Mouse (Mus musculus): ENCODE data around the gene Plekhb2. TPM values are rescaled to one million over a fixed set of nuclear protein-coding genes. Genes with fewer than 3 reads are reported as not detected.
A peak's percentile ranks its signal among the peaks of the same experiment; 100 is the strongest.

Plekhb2 gene
- total and polyA plus RNA-seq, 3 experiments = 1.7 to 14.5 (median 13.7) TPM

- no peak for DNase-seq (ENCODE audit: low spot score)
- TF ChIP-seq GATA1 (IDR thresholded peaks at IDR 0.05; ENCODE audit: borderline replicate concordance, low read length) = no peak
- no peak for TF ChIP-seq POLR2AphosphoS5 (IDR thresholded peaks at IDR 0.05; ENCODE audit: insufficient replicate concordance, low read depth, low read length)
- TF ChIP-seq CTCF (IDR thresholded peaks at IDR 0.05; ENCODE audit: low read depth, low read length) = no peak
- TF ChIP-seq TAL1 (conservative IDR thresholded peaks at IDR 0.05; ENCODE audit: low read depth, low read length) = no peak
- no peak for TF ChIP-seq GATA2 (IDR thresholded peaks at IDR 0.05; ENCODE audit: borderline replicate concordance, low read depth, low read length)
- H3K9me3 ChIP-seq (replicated peaks) = no peaks in the 10 kb centered on the region
- H3K4me3 ChIP-seq (ENCODE audit: low read depth, low read length) = no peak overlapping the region
- ATAC-seq (ENCODE audit: extremely low read depth, insufficient number of reproducible peaks, low FRiP score, poor library complexity, severe bottlenecking) = no peak
- H3K27me3 ChIP-seq (ENCODE audit: insufficient read depth, low read length) = no peaks in the 10 kb centered on the region
- peaks cover 59% of the 10 kb centered on the region for H3K36me3 ChIP-seq (replicated peaks)
- H3K4me1 ChIP-seq (ENCODE audit: insufficient read depth, low read depth, low read length) = peaks cover 57% of the 10 kb centered on the region
These were observed 10.5 kb upstream of the Plekhb2 start for GRCm38 (mm10) chr1:34839241-34839640.

- peaks cover 11% of the 10 kb centered on the region; the same call in 1 of the 2 replicates for H3K27me3 ChIP-seq (ENCODE audit: insufficient read depth, low read length)
- H3K4me3 ChIP-seq (ENCODE audit: low read depth, low read length) = peak overlapping the region; percentile 78
- H3K9me3 ChIP-seq (replicated peaks) = no peaks in the 10 kb centered on the region
- TF ChIP-seq POLR2AphosphoS5 (IDR thresholded peaks at IDR 0.05; ENCODE audit: insufficient replicate concordance, low read depth, low read length) (no peak), CTCF (IDR thresholded peaks at IDR 0.05; ENCODE audit: low read depth, low read length) (no peak), GATA2 (IDR thresholded peaks at IDR 0.05; ENCODE audit: borderline replicate concordance, low read depth, low read length) (no peak), TAL1 (conservative IDR thresholded peaks at IDR 0.05; ENCODE audit: low read depth, low read length) (no peak), GATA1 (IDR thresholded peaks at IDR 0.05; ENCODE audit: borderline replicate concordance, low read length) (no peak)
- H3K4me1 ChIP-seq (ENCODE audit: insufficient read depth, low read depth, low read length) = peaks cover 46% of the 10 kb centered on the region
- peaks cover 33% of the 10 kb centered on the region for H3K36me3 ChIP-seq (replicated peaks)
- DNase-seq (ENCODE audit: low spot score) (peak; percentile 23), ATAC-seq (ENCODE audit: extremely low read depth, insufficient number of reproducible peaks, low FRiP score, poor library complexity, severe bottlenecking) (no peak)
These were observed 7.9 kb upstream of the Plekhb2 start for GRCm38 (mm10) chr1:34841709-34842388.

- Histone ChIP-seq H3K9me3 (replicated peaks) (no peaks in the 10 kb centered on the region), H3K27me3 (ENCODE audit: insufficient read depth, low read length) (peaks cover 15% of the 10 kb centered on the region; the same call in 1 of the 2 replicates), H3K4me1 (ENCODE audit: insufficient read depth, low read depth, low read length) (peaks cover 43% of the 10 kb centered on the region), H3K4me3 (ENCODE audit: low read depth, low read length) (peak overlapping the region; percentile 78), H3K36me3 (replicated peaks) (peaks cover 27% of the 10 kb centered on the region)
- no peak for TF ChIP-seq POLR2AphosphoS5 (IDR thresholded peaks at IDR 0.05; ENCODE audit: insufficient replicate concordance, low read depth, low read length)
- no peak for TF ChIP-seq CTCF (IDR thresholded peaks at IDR 0.05; ENCODE audit: low read depth, low read length)
- TF ChIP-seq TAL1 (conservative IDR thresholded peaks at IDR 0.05; ENCODE audit: low read depth, low read length) = no peak
- no peak for TF ChIP-seq GATA2 (IDR thresholded peaks at IDR 0.05; ENCODE audit: borderline replicate concordance, low read depth, low read length)
- TF ChIP-seq GATA1 (IDR thresholded peaks at IDR 0.05; ENCODE audit: borderline replicate concordance, low read length) = no peak
- peak; percentile 86 for DNase-seq (ENCODE audit: low spot score)
- no peak for ATAC-seq (ENCODE audit: extremely low read depth, insufficient number of reproducible peaks, low FRiP score, poor library complexity, severe bottlenecking)
These were observed 7.4 kb upstream of the Plekhb2 start for GRCm38 (mm10) chr1:34842389-34842861.

- TF ChIP-seq CTCF (IDR thresholded peaks at IDR 0.05; ENCODE audit: low read depth, low read length) = no peak
- TF ChIP-seq GATA1 (IDR thresholded peaks at IDR 0.05; ENCODE audit: borderline replicate concordance, low read length) = no peak
- no peak for TF ChIP-seq POLR2AphosphoS5 (IDR thresholded peaks at IDR 0.05; ENCODE audit: insufficient replicate concordance, low read depth, low read length)
- no peak for TF ChIP-seq TAL1 (conservative IDR thresholded peaks at IDR 0.05; ENCODE audit: low read depth, low read length)
- TF ChIP-seq GATA2 (IDR thresholded peaks at IDR 0.05; ENCODE audit: borderline replicate concordance, low read depth, low read length) = no peak
- Histone ChIP-seq H3K36me3 (replicated peaks) (peaks cover 23% of the 10 kb centered on the region), H3K9me3 (replicated peaks) (no peaks in the 10 kb centered on the region), H3K27me3 (ENCODE audit: insufficient read depth, low read length) (peaks cover 15% of the 10 kb centered on the region; the same call in 1 of the 2 replicates), H3K4me1 (ENCODE audit: insufficient read depth, low read depth, low read length) (peaks cover 39% of the 10 kb centered on the region), H3K4me3 (ENCODE audit: low read depth, low read length) (peak within 1 kb of the TSS; percentile 78)
- DNase-seq (ENCODE audit: low spot score) = peak; percentile 93
- peak; percentile 64 for ATAC-seq (ENCODE audit: extremely low read depth, insufficient number of reproducible peaks, low FRiP score, poor library complexity, severe bottlenecking)
These were observed 6.7 kb upstream of the Plekhb2 start, which contains the start of gene Fam168b for GRCm38 (mm10) chr1:34842887-34843618. Gene Fam168b, minus strand, starts transcription at chr1:34843065.

GRCm38 (mm10) chr1:34847070-34847469 lies 2.7 kb upstream of the Plekhb2 start:
- Histone ChIP-seq H3K27me3 (ENCODE audit: insufficient read depth, low read length) (peaks cover 28% of the 10 kb centered on the region), H3K4me3 (ENCODE audit: low read depth, low read length) (no peak overlapping the region), H3K9me3 (replicated peaks) (no peaks in the 10 kb centered on the region), H3K36me3 (replicated peaks) (no peaks in the 10 kb centered on the region), H3K4me1 (ENCODE audit: insufficient read depth, low read depth, low read length) (peaks cover 19% of the 10 kb centered on the region)
- DNase-seq (ENCODE audit: low spot score) (no peak), ATAC-seq (ENCODE audit: extremely low read depth, insufficient number of reproducible peaks, low FRiP score, poor library complexity, severe bottlenecking) (no peak)
- TF ChIP-seq GATA1 (IDR thresholded peaks at IDR 0.05; ENCODE audit: borderline replicate concordance, low read length) (no peak), GATA2 (IDR thresholded peaks at IDR 0.05; ENCODE audit: borderline replicate concordance, low read depth, low read length) (no peak), CTCF (IDR thresholded peaks at IDR 0.05; ENCODE audit: low read depth, low read length) (no peak), TAL1 (conservative IDR thresholded peaks at IDR 0.05; ENCODE audit: low read depth, low read length) (no peak), POLR2AphosphoS5 (IDR thresholded peaks at IDR 0.05; ENCODE audit: insufficient replicate concordance, low read depth, low read length) (no peak)

Data from G1E (cell line).